Mouse (Mus musculus): ENCODE measurements around the gene Tnni1. TPM values are rescaled to one million over a fixed set of nuclear protein-coding genes. Genes with fewer than 3 reads are reported as not detected.

Gene Tnni1
- total RNA-seq, 2 experiments from 2014 or later: 1.5 to 1.7 TPM

DNA sequence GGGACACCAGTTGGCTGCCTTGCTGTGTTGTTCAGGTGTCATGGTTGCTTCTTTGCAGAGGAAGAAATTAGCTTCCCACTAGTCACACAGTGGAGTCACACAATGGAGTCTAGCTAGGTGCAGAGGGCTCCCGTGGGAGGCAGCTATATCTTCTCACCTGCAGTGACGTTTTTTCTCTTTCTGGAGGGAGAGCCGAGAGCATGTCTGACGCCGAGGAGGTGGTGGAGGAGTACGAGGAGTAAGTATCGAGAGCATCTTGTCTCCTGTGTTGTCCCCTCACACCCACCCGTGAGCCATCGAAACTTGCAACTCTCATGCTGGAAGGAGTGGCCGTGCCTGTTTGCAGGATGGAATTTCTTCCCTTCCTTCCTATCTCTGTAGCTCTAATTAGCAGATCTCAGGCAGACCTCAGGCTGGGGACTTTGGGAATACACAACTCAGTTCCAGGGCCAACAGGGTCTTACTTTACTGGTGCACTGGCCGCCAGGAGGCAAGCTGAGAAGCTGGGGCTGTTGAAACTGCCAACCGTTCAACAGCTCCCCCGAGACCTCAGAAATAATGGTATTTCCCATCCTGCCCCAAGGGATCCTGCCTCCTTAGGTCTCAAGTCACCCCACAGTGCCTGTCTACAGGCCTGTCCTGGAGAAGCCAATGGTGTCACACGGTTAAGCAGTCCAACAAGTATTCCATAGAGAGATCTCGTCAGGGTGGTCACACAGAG is 61.6 kb downstream of the Tnni1 start:
- peak in 1 of 2 experiments; percentile 19 for DNase-seq

DNA sequence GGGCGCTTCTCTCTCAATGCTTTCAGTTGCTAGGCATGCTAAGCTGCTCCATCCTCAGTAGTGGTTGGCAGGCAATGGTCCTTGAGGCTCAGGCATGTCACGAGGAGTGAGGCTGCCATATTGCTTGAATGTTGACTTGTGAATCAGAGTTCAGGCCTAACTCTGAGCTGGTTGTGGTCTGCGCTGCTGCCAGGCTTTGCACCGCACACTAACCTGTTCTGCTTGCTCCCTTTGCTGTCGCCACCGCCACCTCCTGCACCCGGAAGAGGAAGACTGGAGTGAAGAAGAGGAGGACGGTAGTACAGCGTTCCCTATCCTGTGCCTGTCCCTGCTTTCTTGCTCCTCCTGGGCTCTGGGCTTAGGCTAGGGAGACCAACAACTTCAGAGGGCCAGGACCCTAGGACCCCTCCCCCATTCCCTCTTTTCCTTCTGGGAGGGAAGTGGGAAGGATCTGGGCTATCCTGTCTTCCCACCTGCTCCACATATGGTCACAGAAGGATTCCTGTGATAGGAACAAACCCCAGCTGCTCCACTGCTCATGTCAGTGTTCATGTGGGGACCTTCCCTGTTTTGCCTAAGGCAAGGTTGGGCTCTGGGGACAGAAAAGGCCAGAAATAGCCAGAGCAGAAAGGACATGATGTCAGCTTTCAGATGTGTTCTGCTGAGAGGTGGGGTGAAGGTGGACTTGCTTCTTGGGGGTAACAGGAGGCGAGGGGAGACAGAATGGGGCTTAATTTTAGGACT is 64.5 kb downstream of the Tnni1 start:
- DNase-seq: peak in 1 of 2 experiments; percentile 26

DNA sequence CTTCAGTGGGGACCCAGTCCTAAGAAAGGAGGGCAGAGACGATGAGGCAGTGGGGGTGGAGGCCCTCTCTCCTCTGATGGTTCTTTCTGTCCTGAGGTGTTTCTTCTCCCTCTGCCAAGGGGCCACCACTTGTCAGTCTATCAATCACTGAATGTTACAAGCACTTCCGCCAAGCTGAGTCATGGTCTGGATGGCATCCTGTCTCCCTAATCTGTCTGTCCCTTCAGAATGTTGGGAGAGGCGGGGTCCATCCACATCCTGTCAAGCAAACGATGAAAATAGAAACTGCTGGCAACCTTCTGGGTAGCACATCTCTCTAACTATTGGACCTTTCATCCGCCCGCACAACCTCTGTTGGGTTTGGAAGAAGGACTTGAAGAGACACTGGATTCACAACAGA is 65.2 kb downstream of the Tnni1 start:
- peak; percentile 60 to 75 for DNase-seq

DNA sequence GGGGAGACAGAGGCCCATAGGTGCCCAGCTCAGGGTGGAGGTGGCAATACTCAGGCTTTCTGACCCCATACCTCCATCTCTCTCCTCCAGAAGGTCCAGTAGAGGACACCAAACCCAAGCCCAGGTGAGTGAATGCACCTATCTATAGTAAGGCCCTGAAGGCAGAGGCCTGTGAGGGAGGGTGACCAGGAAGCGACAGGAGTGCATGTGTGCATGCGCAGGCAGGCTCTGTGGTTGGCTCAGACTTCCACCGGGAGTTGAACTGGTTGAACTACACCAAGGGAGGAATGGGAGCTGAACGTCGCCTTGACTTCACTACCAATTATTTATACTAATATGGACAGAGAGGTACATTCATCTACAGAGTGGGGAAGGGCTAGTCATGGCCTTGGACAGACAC is 67.4 kb downstream of the Tnni1 start:
- peak in 1 of 2 experiments; percentile 8 for DNase-seq

DNA sequence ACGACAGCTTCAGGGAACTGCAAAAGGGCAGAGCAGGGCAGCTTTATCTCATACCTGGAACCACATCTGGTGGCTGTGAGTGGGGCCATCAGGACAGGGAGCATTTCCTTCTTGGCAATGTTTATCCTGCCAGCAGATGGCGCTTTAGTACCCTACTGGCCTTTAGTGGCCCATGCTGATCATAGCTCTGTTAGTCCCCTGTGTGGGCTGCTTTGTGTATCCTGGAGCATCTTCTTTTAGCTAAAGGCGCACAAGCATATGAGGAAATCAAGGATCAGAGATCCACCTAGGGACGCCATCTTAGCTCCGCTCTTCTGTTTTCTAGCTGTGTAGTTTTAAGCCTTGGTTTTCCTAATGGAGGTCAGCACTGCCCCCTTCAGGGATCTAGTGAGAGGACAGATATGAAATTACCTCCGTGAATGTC is 67.9 kb downstream of the Tnni1 start:
- peak in 1 of 2 experiments; percentile 70 for DNase-seq

DNA sequence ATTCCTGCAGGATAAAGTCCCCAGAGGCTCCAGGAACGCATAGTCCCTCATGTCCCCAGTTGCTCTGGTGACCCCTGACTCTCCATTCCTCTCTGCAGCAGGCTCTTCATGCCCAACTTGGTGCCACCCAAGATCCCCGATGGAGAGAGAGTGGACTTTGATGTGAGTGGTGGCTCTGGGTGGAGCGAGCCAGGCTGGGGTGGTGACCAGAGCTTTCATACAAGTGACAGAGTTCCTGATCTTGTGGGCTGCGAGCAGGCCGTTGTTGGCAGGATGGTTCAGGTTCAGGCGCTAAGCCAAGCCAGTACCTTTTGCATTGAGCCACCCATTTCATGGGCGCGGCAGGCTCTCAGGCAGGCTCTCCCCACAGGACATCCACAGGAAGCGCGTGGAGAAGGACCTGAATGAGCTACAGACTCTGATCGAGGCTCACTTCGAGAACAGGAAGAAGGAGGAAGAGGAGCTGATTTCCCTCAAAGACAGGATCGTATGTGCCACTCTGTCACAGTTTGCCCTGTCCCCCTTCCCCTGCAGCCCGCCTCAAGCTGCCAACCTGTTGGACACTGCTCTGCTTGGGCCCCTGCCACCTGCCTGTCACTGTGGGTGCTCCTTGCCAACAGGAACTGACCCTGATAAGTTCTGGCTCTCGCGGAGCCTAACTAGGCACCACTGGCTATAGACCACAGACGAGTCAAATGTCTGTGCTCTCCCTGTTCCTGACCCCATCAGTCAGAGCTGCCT is 68.5 kb downstream of the Tnni1 start:
- peak; percentile 75 to 77 for DNase-seq

DNA sequence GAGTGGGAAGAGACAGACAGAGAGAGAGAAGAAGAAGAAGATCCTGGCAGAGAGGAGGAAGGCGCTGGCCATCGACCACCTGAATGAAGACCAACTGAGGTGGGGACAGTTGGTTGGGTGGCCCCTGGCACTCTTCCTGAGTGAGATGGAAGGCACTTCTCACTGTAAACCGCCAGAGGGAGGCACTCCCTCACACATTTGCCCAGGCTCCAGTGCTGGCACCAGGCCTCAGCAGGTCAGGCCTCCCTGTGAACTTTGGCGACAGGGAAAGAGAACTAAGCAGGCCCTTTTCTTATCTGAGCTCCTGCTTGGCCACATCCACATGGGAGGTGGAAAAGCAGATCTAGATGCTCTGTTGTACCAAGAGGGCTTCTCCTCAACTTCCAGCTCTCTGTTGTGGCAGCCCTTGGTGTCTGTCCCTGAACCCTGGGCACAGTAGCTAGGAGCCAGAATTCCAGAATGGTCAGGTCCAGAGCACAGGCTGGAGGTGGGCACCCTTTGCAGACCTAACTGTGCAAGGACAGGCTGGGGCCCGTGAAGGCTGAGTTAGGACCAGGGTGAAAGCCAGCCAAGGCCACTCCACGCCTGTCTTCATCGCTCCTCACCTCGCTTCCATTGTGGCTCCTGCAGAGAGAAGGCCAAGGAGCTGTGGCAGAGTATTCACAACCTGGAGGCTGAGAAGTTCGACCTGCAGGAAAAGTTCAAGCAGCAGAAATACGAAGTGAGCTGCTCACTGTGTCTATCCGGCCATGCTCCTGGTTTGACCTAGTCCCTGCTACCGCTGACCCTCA is 71.7 kb downstream of the Tnni1 start:
- peak in 1 of 2 experiments; percentile 66 for DNase-seq

DNA sequence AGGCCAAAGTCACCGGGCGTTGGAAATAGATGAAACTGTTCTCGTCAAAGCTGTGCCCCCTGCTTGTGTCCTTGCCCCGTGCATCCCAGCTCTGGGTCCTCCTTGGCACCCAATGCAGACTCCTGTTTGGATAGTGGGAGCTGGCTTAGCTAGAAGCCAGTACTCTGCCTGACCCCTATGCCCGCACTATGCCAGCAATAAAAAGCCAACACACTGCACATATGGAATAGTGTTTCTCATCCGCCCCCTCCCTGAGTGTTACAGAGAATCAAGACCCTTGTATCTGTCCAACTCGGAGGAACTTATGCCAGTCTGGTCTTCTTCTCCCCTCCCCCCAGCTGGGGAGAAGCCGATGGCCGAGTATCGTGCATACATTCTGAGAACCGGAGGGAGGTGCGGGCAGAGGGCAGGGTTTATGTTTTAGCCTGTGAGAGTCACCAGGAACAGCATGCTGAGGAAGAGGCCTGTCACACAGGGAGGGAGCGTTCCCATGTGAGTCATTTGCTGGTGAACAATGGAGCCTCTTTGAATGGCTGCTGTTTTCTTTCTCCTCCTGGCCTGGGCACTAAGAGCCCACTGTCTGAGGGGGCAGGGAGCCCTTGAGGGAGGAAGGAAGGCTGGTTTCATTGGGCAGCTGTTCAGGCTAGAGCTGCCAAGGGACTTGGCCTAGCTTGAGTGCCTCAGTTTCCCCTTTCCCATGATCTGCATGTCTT is 73.0 kb downstream of the Tnni1 start:
- DNase-seq: peak in 1 of 2 experiments; percentile 12

DNA sequence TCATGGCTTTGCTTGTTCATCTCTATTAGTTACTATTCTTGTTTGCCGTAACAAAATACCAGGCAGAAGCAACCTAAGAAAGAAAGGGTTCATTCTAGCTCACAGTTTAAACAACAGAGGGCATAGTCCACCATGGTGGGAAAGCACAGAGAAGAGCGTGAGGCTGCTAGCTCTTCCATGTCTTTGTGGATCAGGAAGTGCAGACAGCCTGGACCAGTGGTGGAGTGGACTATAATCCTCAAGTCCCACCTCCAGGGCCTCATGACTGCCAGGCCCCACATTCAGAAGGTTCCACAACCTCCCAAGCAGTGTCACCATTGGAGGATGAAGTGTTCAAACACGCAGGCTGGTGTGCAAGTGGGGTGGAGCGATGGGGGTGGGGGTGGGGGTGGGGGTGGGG is 74.0 kb downstream of the Tnni1 start:
- DNase-seq: peak in 1 of 2 experiments; percentile 7

DNA sequence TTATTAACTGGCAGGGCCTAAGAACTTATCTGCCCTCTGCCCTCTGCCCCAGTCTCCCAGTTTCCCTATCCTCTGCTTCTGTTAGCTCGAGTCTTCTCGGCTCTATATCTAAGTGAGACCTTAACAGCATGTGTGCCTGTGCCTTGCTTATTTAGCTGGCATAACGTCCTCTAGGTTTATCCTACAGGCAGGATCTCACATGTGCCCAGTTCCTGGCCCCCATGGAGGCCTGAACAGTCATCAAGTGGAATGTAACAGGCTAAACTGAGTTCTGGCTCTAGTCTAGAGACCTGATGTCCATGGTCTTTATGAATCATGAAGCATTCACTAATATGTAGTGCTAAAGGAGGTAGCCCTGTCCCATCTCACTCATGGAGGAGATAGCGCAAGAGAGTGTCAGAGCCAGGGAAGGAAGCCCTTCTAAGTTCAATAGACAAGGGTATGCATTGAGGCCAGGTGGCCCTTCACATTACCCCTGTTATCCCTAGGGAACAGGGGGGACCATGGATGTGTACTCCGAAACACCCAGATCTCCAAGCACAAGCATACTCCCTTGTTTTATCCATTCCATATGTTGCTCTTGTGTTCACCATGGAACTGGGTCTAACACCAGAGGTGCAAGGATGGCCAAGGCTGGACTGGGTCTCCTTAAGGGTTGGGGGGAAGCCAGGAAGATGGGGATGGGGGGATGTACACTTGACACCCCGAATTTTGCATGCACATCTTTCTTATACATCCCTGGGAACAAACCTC is 75.5 kb downstream of the Tnni1 start:
- peak; percentile 22 to 23 for DNase-seq

DNA sequence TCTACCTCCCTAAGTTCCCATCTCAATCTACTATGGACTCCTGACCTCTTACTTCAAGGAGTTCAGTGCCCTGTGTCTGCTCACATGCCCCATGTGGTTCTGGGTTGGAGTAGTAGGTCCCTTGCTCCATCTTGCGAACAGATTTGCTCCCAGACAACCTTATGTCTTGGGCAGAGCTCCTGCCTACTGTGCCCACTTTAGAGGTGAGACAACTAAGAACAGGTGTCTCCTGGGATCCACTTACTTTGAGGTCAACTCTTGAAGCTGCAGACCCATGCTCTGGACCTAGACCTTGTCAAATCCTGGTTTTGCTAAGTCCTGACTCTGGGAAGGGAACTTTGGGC is 76.1 kb downstream of the Tnni1 start:
- DNase-seq: peak in 1 of 2 experiments; percentile 9

DNA sequence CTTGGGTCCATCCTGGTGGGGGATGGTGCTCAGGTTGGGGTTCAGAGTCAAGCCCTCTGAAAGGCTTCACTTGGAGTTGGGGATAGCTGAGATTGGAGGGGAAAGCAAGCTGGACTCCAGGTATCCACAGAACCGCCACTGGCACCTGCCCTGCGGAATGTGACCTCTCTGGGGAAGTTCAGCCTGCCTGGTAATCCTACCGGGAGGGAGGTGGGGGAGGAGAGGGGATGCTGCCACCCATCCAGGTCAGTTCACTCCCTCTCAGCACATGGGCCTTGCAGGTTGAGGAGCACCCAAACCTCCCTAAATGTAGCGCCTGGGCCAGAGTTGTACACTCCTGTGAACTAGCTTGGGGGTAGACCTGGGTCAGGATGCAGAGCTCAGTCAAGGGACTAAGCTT is 76.8 kb downstream of the Tnni1 start:
- DNase-seq: peak in 1 of 2 experiments; percentile 21

DNA sequence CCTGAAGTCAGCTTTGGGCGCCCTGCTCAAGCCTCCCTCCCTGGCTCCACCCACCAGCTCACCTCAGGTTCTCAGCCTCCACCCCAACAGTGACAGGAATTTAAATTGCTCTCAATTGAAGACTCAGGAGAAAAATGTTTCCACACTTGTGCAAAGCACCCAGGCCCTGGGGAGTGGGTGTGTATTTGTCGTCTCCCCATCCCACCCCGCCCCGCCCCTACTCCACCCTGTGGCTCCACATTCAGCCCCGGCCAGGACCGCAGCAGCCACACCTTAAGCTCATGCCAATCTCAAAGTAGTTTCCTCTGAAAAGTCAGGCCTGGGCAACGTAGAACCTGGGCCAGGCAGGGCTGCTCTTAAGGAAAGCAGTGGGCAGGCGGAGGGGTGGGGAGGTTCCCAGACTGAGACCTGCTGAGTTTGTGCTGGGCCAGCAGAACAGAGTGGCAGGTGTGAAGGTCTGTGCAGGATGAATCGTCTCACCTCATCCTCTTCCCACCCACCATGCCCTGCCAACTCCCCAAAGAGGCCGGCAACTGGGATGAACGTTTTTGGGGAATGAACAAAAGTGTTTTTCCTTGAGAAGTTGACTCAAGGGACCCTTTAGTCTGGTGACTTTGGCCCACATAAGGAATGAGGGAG is 78.0 kb downstream of the Tnni1 start:
- peak in 1 of 2 experiments; percentile 12 for DNase-seq

DNA sequence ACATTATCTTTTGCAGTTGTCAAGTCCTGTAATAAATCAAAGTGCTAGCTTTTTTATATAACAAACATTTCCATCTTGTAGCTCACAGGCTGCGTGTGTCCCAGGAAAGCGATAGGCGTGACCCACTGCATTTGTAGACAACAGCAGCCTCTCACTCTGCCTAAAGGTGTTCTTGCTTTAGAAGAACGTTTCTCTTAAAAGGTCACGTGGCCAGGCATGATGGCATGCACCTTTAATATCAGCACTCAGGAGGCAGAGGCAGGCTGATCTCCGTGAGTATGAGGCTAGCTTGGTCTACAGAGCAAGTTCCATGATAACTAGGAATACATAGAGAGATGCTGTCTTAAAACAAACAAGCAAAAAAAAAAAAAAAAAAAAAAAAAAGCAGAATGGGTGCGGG is 79.3 kb downstream of the Tnni1 start:
- DNase-seq: no peak

Other genes with a start within 250 kb of the Tnni1 start
- 10 to 100 TPM; 16.3 to 16.7 TPM for gene Nav1, start 172.1 kb upstream of the Tnni1 start, total RNA-seq (2021)
- 10 to 100 TPM; 47.0 to 51.1 TPM for gene Csrp1, start 59.4 kb upstream of the Tnni1 start, total RNA-seq (2021)
- 10 to 100 TPM; 11.0 to 11.7 TPM for gene Phlda3, start 13.3 kb upstream of the Tnni1 start, total RNA-seq (2021)
- gene Lad1, start 39.2 kb downstream of the Tnni1 start, total RNA-seq (2021): 1 to 10 TPM; 5.9 to 8.3 TPM
- over 10,000 TPM in 1 of 2 experiments, 1,000 to 10,000 TPM in 1; 9,387 to 10,464 TPM for gene Tnnt2, start 56.9 kb downstream of the Tnni1 start, total RNA-seq (2021)
- not detected for gene Pkp1, start 139.8 kb downstream of the Tnni1 start, total RNA-seq (2021)
- gene Igfn1, start 226.9 kb downstream of the Tnni1 start, total RNA-seq (2021): under 1 TPM in 1 of 2 experiments, not detected in 1; 0.08 TPM
- gene Tmem9, start 228.7 kb downstream of the Tnni1 start, total RNA-seq (2021): 10 to 100 TPM; 13.9 to 14.0 TPM

Measured in heart, adult 18-20 months (tissue).